Mouse (Mus musculus) stomach, postnatal 0 days (tissue): ENCODE measurements at regions not wholly inside any gene's neighbourhood (a gene's known extent, or its start where the extent isn't known, plus 50 kb on each side); places are given as distances from the start of the nearest gene placed in this dataset.

ENCODE experiments used
- ATAC-seq: fragments of 200-750 bp; cut with Nextera tagmentation; 2 replicates; pipeline ENCODE4 v1.8.0; 2017; ENCODE audit not compliant: low FRiP score, low TSS enrichment
- DNase-seq: peaks from one replicate; pipeline ENCODE4 v3.0.0-alpha.2; 2016; ENCODE audit warnings: low spot score
- H3K27ac ChIP-seq: fragments of 300-500 bp; sonication (generic); replicated peaks from 2 replicates; pipeline ENCODE4 v1.5.1; 2014; ENCODE audit warnings: mild to moderate bottlenecking, control low read depth
- H3K27me3 ChIP-seq: fragments of 300-500 bp; sonication (generic); 2 replicates; pipeline ENCODE4 v1.6.1; 2014; ENCODE audit warnings: low read length; ENCODE audit not compliant: control insufficient read depth, insufficient read depth
- H3K36me3 ChIP-seq: fragments of 300-500 bp; sonication (generic); 2 replicates; pipeline ENCODE4 v1.6.1; 2014; ENCODE audit warnings: low read length, mixed read lengths; ENCODE audit not compliant: control insufficient read depth, insufficient read depth
- H3K4me1 ChIP-seq: fragments of 300-500 bp; sonication (generic); replicated peaks from 2 replicates; pipeline ENCODE4 v1.6.1; 2014; ENCODE audit warnings: antibody characterized with exemption; ENCODE audit not compliant: control insufficient read depth, insufficient read depth
- H3K4me2 ChIP-seq: fragments of 300-500 bp; sonication (generic); replicated peaks from 2 replicates; pipeline ENCODE4 v1.6.1; 2014; ENCODE audit warnings: low read depth, mild to moderate bottlenecking, control low read depth, moderate library complexity
- H3K4me3 ChIP-seq: fragments of 300-500 bp; sonication (generic); 2 replicates; pipeline ENCODE4 v1.5.1; 2014; ENCODE audit warnings: low read depth, low read length, control low read depth
- H3K9ac ChIP-seq: fragments of 300-500 bp; sonication (generic); 2 replicates; pipeline ENCODE4 v1.6.1; 2014; ENCODE audit warnings: mild to moderate bottlenecking, low read length, control low read depth, mixed read lengths
- H3K9me3 ChIP-seq: fragments of 300-500 bp; sonication (generic); 2 replicates; pipeline ENCODE4 v1.6.1; 2016; ENCODE audit warnings: low read length; ENCODE audit not compliant: control insufficient read depth
- CTCF ChIP-seq: IDR thresholded peaks from 2 replicates; pipeline ENCODE4 v1.5.1; 2016; ENCODE audit warnings: antibody characterized with exemption, low read depth, mild to moderate bottlenecking, moderate library complexity
- EP300 ChIP-seq: optimal IDR thresholded peaks from 2 replicates; pipeline ENCODE3; 2016; ENCODE audit warnings: antibody characterized with exemption
- WGBS: fragments of 180-500 bp; shearing (Covaris S2); extraction: QIAGEN DNeasy Blood & Tissue Kit; methylation state at CpG from one replicate; pipeline ENCODE4 v1.1.7; 2014; 5-methylcytosine and 5-hydroxymethylcytosine counted together

DNA sequence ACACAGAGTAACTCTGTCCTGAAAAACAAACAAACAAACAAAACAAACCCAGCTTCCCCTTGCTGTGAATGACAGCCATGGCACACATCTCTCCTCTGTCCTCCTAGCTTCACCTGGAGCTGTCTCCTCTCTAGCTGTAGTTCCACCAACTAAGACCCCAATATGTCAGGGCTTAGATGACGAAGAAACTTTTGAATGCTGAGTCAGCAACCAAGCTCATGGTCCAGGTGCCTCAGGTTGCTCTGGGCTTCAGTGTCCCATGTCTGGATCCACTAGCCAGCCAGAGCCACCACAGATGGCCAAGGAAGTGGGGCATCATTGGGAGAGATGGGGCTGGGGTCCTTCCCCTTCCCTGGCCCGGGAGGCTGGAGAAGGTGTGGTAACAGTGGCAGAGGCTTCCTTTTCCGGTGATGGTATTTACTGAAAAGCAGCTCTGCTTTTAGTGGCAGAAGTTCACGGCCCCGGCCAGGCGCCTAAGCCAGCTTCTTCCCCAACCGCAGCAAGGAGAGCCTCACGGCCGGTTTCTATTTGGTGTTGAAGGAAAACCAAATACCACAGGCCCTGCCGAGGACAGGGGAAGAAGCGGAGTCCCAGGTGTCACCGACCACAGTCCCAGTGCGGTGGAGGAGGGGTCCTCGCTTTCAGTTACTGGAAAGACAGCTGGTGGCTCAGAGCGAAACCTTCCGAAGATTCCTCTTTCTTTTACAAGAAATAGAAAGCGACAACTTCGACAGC, 115.0 kb upstream of the Tmem189 start:
- no peak overlapping the region for H3K9ac ChIP-seq
- H3K36me3 ChIP-seq, result no peaks in the 10 kb centered on the region
- no peaks in the 10 kb centered on the region for H3K9me3 ChIP-seq
- peak overlapping the region; percentile 70 for H3K27ac ChIP-seq
- H3K4me3 ChIP-seq, result no peak overlapping the region
- H3K4me1 ChIP-seq, result 0 out of 2 replicates have a peak, but pooled peaks cover 4% of the 10 kb centered on the region
- H3K27me3 ChIP-seq, result no peaks in the 10 kb centered on the region
- 39% methylated on average over 18 of the region's 18 CpGs for WGBS
- no peak overlapping the region for H3K4me2 ChIP-seq
- ATAC-seq (no peak), DNase-seq (no peak)
- TF ChIP-seq EP300 (no peak), CTCF (no peak)

GRCm38 (mm10) chr2:167802494-167802893, 112.9 kb upstream of the Tmem189 start:
- Histone ChIP-seq H3K27me3 (no peaks in the 10 kb centered on the region), H3K4me2 (no peak overlapping the region), H3K4me3 (no peak overlapping the region), H3K9ac (no peak overlapping the region), H3K27ac (no peak overlapping the region), H3K4me1 (0 out of 2 replicates have a peak, but pooled peaks cover 4% of the 10 kb centered on the region), H3K9me3 (no peaks in the 10 kb centered on the region), H3K36me3 (no peaks in the 10 kb centered on the region)
- DNase-seq, result no peak
- 81% methylated on average over 9 of the region's 9 CpGs for WGBS
- no peak for ATAC-seq
- TF ChIP-seq CTCF (no peak), EP300 (no peak)

DNA sequence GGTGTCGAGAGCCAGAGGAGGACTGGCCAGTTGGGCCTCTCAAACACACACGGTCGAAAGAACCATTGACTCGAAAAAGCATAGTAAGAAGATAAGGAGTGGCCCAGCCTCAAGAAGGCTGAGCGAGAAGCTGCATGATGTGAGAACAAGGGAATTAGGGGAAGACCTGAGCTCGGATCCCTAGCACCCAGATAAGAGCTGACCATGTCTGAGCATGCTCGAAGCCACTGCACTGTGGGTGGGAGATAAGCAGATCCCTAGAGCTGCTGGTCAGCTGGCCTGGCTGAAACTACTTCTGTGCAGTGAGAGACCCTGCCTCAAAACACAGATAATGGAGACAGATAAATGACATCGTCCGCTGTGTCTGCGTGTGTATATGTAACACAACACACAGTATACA, 111.8 kb upstream of the Tmem189 start:
- no peak for TF ChIP-seq EP300
- no peak for TF ChIP-seq CTCF
- no peak overlapping the region for H3K4me3 ChIP-seq
- H3K9me3 ChIP-seq, result no peaks in the 10 kb centered on the region
- no peak overlapping the region for H3K4me2 ChIP-seq
- H3K4me1 ChIP-seq, result 0 out of 2 replicates have a peak, but pooled peaks cover 4% of the 10 kb centered on the region
- H3K27ac ChIP-seq, result peak overlapping the region; percentile 59; the same call in 1 of the 2 replicates
- DNase-seq, result no peak
- H3K36me3 ChIP-seq, result no peaks in the 10 kb centered on the region
- no peak overlapping the region for H3K9ac ChIP-seq
- H3K27me3 ChIP-seq, result no peaks in the 10 kb centered on the region
- 68% methylated on average over 10 of the region's 10 CpGs for WGBS
- ATAC-seq, result no peak; the same call in 1 of the 2 replicates

DNA sequence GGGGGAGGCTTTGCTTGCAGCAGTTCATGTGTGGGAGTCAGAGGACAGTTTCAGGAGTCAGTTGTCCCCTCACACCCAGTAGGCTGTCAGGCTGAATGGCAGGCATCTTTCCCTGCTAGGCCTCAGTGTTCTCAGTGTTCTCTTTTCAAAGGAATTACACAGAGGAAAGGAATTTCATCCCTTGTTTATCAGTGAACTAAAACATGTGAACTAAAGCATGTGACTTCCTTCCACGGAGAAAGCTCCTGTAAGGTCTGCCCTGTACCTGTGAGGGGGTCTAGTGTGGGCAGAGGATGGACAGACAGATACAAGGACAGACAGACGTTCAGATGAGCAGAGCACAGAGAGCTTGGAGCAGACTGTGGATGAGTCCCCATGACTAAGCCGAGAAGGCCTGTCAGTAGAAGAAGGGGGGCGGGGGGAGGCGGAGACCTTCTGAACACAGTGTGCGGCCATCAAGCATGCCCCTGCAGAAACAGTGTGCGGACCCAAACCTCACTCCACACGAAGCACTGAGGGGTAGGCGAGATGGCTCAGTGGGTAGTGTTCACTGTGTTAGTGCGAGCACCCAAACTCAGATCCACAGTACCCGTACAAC, 111.1 kb upstream of the Tmem189 start:
- no peak for DNase-seq
- H3K36me3 ChIP-seq, result no peaks in the 10 kb centered on the region
- no peaks in the 10 kb centered on the region for H3K9me3 ChIP-seq
- WGBS, result 55% methylated on average over 11 of the region's 11 CpGs
- no peak overlapping the region for H3K4me3 ChIP-seq
- no peak overlapping the region for H3K9ac ChIP-seq
- ATAC-seq, result peak; percentile 47
- H3K27me3 ChIP-seq, result no peaks in the 10 kb centered on the region
- TF ChIP-seq EP300 (no peak), CTCF (no peak)
- H3K4me1 ChIP-seq, result 0 out of 2 replicates have a peak, but pooled peaks cover 4% of the 10 kb centered on the region
- peak overlapping the region; percentile 59 for H3K27ac ChIP-seq
- H3K4me2 ChIP-seq, result no peak overlapping the region

GRCm38 (mm10) chr2:167799629-167800387, 110.2 kb upstream of the Tmem189 start:
- H3K9ac ChIP-seq, result no peak overlapping the region
- no peaks in the 10 kb centered on the region for H3K27me3 ChIP-seq
- no peaks in the 10 kb centered on the region for H3K36me3 ChIP-seq
- H3K27ac ChIP-seq, result peak overlapping the region; percentile 42
- TF ChIP-seq EP300 (no peak), CTCF (no peak)
- ATAC-seq (peak; percentile 71; the same call in 1 of the 2 replicates), DNase-seq (no peak)
- WGBS, result 75% methylated on average over 5 of the region's 5 CpGs
- H3K4me1 ChIP-seq, result no peaks in the 10 kb centered on the region
- H3K4me2 ChIP-seq, result no peak overlapping the region
- no peak overlapping the region for H3K4me3 ChIP-seq
- no peaks in the 10 kb centered on the region for H3K9me3 ChIP-seq
